Mouse (Mus musculus) embryonic fibroblast, embryonic 13.5 days (primary cell): ENCODE measurements around the gene Hlx.

Experiments
- CTCF ChIP-seq: IDR thresholded peaks from 2 replicates; pipeline ENCODE4 v1.5.1; 2011; ENCODE audit warnings: mild to moderate bottlenecking, control low read depth, low read length, moderate library complexity, borderline replicate concordance; ENCODE audit not compliant: insufficient read depth
- POLR2A ChIP-seq: IDR thresholded peaks from 2 replicates; pipeline ENCODE4 v1.6.1; 2011; ENCODE audit warnings: low read depth, mild to moderate bottlenecking, control low read depth, low read length, moderate library complexity

GRCm38 (mm10) chr1:184762941-184763340 lies 30.5 kb upstream of the Hlx start:
- TF ChIP-seq CTCF (no peak), POLR2A (no peak)
